Mouse (Mus musculus): ENCODE measurements around the gene Fat2. TPM values are rescaled to one million over a fixed set of nuclear protein-coding genes. Genes with fewer than 3 reads are reported as not detected.

Fat2 gene
- not detected in 2 replicates for polyA plus RNA-seq (2012)

DNA sequence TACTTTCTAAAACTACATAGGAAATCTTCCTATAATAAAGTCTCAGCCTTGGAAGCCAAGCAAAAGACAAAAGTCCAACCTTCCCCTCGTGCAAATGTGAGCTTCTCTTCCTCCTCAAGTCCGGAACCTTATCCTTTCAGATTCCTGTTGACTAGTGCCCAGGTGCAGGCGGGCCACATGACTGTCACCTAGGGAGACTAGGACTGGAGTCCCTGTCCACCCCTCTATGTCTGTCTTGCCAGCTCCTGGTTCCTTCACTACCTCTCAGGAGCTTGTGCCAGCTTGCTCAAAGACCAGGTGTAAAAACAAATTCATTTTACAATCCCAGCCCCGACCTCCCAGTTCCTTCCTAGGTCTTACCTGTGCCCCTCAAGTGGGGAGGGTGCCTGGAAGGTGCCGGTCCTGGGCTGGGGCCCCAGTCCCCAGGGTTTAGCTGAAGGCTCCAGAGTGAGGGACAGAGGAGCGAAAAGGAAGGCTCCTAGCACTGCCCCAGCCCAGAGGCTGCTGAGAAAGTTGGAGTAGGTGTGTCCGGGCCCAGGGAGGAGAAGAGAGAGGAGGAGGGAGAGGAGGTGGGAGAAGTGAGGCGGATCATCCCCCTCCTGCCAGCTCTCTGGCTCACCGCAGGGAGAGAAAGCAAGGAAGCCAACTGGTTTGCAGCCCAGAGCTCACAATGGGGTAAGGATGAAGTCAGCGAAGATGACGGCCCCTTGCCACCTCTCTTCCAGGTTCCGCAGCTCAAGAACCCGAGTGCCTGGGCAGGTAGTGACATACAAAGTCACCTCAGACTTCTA is at the start of gene Fat2:
Gene Fat2 (minus strand): TSS at position 464 of the 791 bp plus-strand sequence.
- no peak for TF ChIP-seq GATA1 (IDR thresholded peaks at IDR 0.05; ENCODE audit: low read length)

DNA sequence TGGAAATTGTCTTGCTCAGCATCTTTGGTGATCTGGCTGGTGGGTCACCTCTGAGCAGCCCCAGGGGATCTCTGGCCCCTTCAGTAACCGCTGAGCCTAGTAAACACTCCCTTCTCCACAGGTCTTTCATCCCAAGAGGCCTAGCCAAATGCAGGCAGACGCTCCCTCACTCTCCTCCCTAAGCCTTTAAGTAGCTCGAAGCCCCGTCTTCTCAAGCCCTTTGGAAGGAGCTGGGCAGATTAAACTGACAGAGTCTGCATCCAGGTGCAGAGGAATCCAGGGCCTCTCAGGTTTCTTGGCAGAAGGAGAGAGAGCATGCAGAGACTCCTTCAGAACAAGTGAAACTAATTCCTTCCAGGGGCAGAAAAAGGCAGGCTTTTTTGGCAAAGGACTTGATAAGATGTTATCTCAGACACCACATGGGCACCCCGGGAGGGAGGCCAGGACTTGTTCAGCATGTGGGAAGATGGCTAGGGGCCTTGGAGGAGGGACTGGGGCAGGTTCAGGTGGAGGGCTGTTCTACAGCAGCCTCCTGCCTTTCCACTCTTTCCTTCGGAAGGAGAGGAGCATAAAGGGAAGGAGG is 47.2 kb upstream of the Fat2 start:
- TF ChIP-seq GATA1 (IDR thresholded peaks at IDR 0.05; ENCODE audit: low read length), result no peak

DNA sequence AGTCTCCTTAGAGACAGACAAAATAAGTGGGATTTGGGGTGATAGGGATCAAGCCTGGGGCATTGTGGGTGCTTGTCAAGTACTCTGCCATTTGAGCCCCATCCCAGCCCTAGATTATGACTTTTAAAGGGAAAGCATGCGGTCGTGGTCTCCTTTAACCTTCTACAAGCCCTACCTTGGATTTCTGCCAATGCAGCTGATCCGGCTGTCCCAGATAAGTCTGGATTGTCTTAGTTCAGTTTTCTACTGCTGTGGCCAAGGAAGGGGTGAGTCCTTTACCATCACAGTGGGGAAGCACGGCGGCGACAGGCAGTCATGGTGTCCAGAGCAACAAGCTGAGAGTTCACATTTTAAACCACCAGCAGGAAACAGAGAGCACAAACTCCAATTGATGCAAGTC is 44.5 kb upstream of the Fat2 start:
- TF ChIP-seq GATA1 (IDR thresholded peaks at IDR 0.05; ENCODE audit: low read length), result no peak

DNA sequence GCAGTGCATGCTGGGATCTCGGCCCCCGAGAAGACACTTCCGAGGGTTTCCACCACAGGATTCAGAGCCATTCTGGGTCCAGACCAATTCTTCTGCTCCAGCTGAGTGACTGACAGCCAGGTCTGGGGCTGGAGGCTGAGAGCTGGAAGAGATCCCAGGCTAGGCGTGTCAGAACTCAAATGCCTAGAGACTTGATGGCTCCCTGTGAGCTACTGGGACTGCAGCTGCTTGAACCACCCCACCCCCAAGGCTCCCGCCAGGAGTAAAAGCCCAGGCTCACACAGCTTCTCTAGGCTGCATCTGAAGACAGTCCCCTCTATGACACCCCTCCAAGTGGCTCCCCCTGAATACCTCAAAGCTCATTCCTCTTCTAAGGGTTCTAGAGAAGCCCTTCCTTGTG is 42.0 kb upstream of the Fat2 start:
- TF ChIP-seq GATA1 (IDR thresholded peaks at IDR 0.05; ENCODE audit: low read length), result no peak

DNA sequence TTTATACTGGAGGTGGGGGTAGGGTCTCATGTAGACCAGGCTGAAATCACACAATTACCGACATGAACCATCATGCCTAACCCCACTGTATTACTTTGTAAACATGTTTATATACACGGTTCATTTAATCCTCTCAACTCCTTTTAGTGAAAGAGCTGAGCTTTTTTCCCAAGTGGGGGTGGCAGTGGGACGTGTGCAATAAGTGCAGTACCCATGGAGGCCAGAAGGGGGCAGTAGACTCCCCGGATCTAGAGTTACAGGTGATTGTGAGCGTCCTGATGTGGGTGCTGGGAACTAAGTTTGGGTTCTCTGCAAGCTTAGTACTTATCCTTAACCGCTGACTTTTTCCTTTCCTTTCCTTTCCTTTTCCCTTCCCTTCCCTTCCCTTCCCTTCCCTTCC is 37.5 kb upstream of the Fat2 start:
- no peak for TF ChIP-seq GATA1 (IDR thresholded peaks at IDR 0.05; ENCODE audit: low read length)

DNA sequence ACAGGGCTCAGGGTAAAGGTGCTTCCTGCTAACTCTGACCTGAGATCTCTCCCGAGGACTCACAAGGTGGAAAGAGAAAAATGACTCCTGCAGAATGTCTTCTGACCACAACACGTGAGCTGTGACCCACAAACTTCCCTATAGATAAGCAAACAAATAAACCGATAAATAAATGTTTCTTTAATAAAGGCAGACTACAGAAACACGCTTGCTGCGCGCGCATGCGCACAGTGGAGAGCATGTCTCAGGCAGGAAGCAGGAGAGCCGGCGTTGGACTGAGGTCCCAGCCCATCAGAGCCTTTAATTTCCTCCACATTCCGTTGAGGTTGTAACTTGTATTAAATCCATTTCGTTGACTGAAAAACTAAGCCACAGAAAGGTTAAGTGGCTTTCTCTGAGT is 37.0 kb upstream of the Fat2 start:
- no peak for TF ChIP-seq GATA1 (IDR thresholded peaks at IDR 0.05; ENCODE audit: low read length)

DNA sequence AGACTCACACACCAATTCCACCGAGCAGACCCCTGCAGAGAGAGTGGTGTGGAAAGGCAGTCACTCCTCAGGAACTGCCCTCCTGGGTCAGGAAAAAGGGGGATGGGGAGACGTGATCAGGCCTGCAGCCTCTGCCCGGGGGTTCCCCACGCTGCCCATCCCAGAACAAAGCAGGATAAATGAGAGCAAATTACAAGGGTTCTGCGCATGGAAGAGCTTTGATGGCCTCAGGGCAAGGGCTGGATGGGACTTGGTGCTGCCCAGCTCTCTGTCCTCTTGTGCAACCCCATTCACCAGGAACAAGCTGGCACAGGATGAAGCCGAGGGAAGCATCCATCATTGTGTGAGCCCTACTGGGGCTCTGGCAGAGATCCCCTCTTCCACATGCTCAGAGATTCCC is 35.6 kb upstream of the Fat2 start:
- no peak for TF ChIP-seq GATA1 (IDR thresholded peaks at IDR 0.05; ENCODE audit: low read length)

DNA sequence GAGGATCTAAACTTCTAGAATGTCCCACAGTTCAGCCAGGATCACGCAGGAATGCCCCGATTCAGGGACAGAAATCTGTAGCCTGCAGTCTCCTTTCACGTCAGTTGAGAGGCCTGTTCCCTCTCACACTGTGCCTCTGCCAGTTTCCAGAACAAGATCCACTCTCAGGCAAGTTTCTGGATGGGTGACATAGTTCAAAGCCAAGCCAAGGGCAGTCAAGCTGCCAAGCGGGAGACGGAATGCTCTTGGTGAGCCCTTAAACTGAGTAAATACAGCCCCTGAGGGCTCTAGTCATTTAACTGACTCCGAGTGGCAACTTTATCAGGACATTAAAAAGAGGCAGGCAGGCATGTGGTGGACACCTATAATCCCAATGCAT is 32.7 kb upstream of the Fat2 start:
- TF ChIP-seq GATA1 (IDR thresholded peaks at IDR 0.05; ENCODE audit: low read length), result no peak

DNA sequence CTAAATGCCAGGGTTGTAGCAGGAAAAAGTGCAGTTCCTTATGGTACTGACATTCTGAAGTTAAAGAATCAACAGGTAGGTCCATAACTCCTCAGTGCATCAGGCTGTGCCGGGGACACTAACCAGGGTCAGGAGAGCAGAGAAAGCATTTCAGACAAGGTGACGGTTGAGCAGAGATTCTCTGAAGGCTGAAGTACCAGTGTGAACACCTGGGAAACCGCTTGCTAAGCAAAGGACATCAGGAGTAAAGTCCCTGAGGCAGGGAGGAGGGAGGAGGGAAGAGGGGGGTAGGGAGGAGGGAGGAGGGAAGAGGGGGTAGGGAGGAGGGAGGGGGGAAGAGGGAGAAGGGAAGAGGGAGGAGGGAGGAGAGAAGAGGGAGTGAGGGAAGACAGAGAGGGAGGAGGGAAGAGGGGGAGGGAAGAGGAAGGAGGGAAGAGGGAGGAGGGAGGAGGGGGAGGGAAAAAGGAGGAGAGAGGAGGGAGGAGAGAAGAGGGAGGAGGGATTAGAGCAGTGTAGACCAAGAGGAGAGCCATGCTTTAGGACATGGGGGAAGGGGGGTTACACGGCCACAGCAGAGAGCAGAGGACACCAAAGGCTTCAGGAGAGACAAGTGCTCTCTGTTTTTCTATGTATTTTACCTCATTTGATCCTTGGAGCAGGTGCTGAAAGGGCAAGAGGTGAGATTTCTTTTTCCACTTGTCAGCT is 32.2 kb upstream of the Fat2 start:
- TF ChIP-seq GATA1 (IDR thresholded peaks at IDR 0.05; ENCODE audit: low read length), result no peak

DNA sequence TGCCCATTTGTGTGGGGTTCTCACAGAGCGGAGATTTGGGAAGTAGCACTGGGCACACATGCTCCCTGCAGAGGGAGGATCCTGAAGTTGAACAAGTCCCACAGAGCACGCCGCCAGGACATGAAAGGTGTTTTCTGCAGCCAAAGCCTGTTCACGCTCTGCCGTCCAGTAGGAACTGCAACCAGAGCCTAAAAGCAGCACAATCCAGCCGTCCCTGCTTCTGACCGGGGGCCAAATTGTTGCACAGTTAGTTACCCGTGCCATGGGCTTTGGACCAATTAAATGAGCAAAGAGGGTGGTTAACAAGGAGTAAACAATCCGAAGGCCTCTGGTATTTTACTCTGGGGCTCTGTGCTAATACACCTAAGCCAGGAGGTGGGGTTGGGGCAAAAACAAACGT is 31.4 kb upstream of the Fat2 start:
- TF ChIP-seq GATA1 (IDR thresholded peaks at IDR 0.05; ENCODE audit: low read length), result no peak

DNA sequence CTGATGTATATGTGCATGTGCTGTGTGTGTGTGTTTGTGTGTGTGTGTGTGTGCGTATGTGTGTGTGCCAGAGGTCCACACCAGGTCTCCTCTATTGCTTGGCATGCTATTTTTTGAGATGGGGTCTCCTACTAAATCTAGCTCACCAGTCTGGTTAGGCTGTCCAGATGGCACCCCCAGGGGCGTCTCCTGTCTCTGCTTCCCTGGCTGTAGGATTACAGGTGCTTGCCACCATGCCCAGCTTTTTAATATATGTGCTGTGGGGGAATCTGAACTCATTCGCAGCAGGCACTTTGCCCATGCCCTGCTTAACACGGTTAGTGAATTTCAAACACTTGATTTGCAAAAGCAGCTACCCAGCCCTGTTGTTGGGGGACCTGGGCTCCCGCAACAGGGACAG is 29.5 kb upstream of the Fat2 start:
- TF ChIP-seq GATA1 (IDR thresholded peaks at IDR 0.05; ENCODE audit: low read length), result no peak

DNA sequence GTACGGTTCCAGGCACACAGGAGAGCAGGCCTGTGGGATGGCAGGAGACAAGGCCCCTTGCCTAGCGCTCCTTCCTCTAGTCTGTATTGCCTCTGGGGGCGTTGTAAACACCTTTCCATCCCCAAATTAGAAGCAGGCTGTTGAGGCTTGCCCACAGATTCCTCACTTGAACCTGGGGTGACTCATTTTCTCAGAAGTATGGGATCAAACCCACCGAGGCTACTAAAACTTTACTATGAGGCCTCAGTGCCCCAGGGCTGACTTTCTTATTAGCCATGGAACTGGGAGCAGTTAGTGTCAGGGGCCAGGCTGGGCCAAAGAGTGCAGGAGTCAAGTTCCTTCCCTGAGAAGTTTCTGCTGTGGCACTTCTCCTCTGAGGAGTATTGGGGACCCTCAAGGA is 28.9 kb upstream of the Fat2 start:
- no peak for TF ChIP-seq GATA1 (IDR thresholded peaks at IDR 0.05; ENCODE audit: low read length)

DNA sequence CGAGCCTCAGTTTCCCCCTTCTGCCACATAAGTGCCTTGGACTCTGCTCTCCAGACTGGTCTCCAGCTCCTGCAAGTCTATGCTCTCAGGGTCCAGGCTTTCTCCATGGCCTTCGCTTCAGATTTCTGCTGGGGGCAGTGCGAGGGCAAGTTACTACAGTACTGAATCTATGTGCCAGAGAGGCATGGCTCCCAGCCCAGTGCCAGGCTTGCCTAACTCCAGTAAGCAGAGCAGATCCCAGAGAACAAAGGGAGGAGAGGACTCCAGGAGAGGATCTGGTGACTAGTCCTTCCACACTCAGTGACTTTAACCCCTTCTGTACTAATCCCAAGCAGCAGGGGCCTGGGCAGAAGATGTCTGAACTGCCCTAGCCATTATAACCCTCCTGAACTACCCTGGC is 28.3 kb upstream of the Fat2 start:
- TF ChIP-seq GATA1 (IDR thresholded peaks at IDR 0.05; ENCODE audit: low read length), result no peak

DNA sequence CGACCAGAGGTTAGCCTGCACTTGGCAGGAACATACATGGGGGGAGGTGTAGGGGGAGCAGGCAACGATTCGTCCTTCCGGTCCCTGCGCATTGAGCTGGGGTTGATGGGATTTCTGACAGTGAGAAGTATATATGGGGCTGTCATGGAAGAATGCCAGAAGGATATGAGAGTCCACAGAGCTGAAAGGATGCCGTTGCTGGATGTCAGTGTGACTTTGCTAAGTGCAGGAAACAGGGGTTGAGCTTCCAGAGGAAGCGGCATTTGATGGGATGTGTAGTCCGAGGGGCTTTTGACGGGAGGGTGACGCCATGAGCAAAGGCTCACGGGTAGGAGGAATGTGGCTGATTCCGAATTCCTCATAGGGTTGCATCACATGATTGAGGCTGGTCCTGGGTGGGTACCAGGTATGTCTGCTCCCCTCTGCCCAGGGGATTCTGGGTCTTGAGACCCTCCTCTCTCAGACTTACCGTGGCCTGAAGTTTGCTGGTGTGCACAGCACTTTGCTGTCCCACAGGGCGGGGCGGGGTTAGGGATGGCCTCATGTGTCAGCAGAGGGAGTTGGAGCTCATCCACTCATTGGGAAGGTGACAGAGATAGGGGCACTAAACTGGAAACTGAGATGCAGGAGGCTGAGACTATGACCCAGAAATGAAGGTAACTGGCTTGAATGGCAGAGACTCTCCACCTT is 21.9 kb upstream of the Fat2 start:
- no peak for TF ChIP-seq GATA1 (IDR thresholded peaks at IDR 0.05; ENCODE audit: low read length)

DNA sequence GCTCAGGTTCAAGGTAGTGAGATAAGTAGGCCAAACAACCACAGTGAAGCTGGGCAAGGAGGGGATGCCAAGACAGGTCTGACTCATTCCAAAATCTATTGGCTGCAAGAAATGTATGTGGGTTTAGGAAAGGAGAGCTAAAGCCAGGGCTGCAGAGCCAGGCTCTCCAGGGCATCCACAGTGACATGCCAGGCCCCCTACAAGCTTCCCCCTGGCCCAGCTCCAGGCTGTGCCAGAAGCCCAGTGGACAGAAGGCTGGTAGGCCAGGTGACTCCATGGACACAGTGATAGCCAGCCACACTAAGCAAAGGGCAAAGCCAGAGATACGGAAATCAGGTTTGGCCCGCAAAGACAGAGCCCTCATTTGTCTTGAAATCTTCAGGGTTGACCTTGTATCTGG is 20.5 kb upstream of the Fat2 start:
- no peak for TF ChIP-seq GATA1 (IDR thresholded peaks at IDR 0.05; ENCODE audit: low read length)

DNA sequence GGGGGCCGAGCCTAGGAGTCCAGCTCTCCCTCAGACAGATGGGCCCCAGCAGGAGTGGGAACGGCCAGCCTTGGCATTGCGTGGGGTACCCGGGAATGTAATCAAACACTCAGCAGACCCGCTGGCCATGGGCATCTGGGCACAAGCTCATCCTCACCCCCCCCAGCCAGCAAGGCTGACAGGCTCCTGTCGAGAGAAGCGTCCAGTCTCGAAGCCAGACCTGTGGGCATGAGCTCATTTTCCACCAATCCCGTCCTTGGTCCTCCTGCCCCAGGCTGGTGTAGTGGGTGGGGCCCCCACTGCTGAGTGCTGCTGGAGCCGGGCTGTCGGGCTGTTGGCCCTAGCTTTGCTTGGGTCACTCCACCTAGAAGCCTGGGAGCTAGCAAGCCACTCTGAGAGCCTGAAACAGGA is 5.6 kb upstream of the Fat2 start:
- no peak for TF ChIP-seq GATA1 (IDR thresholded peaks at IDR 0.05; ENCODE audit: low read length)
